Mouse (Mus musculus) right cerebral cortex, postnatal 4 days (tissue): ENCODE measurements around the gene Pqlc3.

Experiments used
- DNase-seq: peaks from one replicate; pipeline ENCODE4 v3.0.0-alpha.2; 2022

The Pqlc3 gene

DNA sequence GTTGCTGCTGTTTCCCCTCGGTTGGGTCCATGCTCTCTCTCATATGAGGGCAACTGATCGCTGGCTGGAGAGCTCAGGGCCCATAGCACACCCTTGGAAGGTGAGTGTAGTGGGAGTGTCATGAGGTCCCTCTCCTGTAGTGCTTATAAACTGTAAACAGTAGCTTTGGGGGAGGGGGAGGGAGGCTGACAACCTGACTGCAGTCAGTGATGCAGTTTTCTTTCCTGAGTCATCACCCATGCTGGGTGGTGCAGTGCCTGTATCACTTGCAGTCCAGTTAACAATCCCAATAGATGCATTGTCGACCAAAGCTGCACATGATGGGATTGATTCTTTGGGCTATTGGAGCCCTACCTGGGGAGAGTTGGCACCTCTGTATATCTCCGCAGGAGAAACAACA is 1.0 kb upstream of the Pqlc3 start:
- no peak for DNase-seq

DNA sequence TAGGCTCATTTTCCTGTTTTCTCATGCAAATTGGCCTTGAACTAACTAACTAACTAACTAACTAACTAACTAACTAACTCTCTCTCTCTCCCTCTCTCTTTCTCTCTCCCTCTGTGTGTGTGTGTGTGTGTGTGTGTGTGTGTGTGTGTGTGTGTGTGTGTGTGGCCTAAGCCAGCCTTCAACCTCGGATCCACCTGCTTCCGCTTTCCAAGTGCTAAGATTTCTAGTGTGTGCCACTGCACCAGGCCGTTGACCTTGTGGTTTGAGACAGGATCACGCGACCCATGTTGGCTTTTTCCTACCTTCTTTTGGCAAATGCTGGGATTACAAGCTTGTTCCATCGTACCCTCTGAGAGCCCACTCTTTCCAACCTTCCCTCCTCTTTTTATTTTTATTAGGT is 420 bp upstream of the Pqlc3 start:
- no peak for DNase-seq

DNA sequence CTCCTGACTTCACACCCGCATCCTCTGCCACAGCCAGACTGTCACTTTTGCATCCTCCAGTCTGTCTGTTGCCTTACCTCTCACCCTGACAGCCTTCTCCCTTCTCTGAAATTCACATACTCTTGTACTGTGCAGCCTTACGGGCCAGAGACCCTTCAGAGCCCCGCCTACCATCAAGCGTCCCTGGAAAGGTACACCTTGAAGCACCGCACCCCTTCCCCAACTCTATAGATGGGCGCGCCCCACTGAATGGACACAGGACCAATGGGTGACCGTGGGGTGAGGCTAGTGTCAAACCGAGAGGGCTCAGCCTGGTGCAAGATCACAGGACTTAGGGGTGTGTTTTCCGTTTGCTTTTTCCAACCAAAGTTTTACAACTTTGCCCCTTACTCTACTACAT is 1.1 kb downstream of the Pqlc3 start:
- DNase-seq: no peak

GRCm38 (mm10) chr12:16996886-16997462 is 3.2 kb downstream of the Pqlc3 start:
- DNase-seq: no peak

DNA sequence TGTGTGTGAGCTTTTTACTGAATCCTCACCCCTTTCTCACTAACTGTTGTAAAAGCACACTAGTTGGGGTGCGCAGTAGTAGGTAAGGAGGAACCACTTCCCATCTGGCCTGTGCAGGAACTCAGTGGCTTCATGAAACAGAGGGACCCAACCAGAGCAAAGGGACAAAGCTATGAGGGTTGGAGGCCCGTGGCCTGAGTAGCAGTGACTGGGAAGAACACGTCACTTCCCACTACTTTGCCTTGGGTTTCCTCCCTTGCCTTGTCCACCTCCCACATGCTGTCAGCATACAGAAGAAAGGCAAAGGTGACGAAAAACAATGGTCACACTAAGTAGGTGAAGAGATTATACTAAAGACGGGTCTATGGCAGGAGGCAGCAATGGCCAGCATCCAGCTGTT is 3.9 kb downstream of the Pqlc3 start:
- DNase-seq: no peak

DNA sequence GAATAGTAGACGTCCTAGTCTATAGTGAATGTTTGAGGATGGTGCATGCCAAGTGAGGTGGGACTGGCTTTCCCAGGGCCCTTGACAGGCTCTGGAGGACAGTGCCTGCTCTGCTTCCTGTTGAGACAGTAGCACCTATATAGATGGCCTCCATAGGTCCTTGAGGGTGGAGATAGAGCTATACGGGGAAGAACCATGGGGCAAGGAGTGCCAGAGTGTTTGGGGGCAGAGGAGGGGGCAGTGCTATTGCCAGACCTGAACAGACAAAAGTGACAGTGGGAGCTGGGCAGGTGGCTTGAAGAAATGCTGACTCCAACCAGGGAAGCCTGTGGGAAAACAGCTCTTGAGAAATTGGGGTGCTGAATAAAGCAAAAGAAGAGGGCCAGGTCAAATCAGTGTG is 5.9 kb downstream of the Pqlc3 start:
- DNase-seq: no peak

DNA sequence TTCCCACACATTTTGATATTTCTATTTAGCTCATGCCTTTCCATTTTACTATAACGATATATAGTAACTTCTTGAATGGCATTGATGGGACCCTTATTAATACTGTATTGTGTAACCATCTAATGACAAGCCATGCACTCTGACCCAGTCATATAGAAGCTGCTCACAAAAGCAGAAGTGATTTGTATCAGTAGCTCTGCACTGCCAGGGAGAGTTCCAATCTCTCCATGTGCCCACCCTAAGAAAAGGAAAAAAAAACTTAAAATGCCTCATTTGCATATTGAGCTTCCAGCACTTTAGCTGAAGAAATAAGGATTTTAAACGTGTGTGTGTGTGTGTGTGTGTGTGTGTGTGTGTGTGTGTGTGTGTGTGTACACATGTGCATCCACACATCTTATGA is 7.9 kb downstream of the Pqlc3 start:
- no peak for DNase-seq

DNA sequence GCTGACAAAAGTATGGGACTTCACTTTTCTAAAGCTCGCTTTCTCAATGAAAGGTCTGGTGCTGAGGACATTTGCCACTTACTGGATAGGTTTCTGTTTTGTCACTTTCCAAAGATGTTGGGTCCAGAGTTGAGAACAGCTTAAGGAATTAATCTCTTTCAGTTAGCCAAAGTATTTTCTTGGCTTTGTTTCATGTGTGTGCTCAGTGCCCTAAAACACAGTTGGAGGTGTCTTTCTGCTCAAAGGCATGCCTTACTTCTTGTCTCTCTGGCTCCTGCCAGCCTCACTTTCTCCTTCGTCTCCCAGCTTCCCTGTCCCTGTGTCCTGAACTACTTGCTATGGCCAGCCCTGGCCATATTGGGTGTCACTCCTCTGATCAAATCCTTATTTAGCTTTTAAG is 8.8 kb downstream of the Pqlc3 start:
- no peak for DNase-seq

- DNase-seq: no peak
Measured at GRCm38 (mm10) chr12:16985778-16986177, 14.4 kb downstream of the Pqlc3 start.

GRCm38 (mm10) chr12:16977120-16977519 is 23.1 kb downstream of the Pqlc3 start:
- no peak for DNase-seq

DNA sequence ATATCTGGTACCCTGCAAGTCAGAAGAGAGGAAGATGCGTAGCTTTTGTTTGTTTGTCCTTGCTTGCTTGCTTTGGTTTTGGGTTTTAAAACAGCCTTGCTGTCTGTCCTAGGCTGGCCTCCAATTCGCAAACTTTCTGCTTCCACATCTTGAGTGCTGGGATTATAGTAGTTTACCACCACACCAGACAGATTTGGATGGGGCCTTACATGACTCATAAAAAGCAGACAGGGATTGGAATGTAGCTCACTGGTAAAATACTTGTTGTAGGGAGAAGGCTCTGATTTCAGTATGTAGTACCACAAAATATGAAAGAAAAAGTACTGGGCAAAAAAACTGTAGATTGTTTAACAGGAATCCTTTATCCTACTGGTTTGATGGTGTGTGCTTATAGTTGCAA is 33.4 kb downstream of the Pqlc3 start:
- no peak for DNase-seq

DNA sequence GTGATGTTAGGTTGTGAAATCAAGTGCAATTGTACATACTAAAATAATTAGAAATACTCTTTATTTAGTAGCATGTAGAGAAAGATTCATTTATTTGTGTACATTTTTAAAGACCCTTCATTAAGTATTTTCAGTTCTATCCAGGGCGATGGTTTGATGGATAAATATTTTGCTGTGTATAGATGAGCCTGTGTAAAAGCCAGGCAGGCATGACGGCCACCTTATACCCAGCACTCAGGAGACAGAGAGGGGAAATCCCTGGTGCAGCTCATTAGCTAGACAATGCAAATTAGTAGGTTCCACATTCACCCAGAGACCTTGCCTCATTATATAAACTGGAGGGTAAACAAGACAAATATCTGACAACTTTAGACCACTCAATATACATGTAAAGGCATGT is 36.9 kb downstream of the Pqlc3 start:
- no peak for DNase-seq

DNA sequence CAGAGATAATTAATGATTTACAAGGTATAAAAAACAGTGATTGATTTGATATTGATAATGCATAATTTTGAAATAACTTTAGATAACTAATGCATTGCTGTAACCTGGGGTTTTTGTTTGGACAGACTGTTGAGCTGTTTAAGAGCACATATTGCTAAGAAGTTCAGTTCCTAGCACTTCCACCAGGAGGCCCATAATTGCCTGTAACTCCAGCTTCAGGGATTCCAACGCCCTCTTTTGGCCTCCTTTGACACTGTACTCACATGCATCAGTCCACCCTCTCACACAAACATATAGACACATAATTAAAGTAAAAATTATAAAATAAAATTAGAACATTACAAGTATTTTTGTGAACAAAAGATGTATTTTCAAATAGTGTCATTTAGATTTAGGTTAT is 41.4 kb downstream of the Pqlc3 start:
- no peak for DNase-seq

DNA sequence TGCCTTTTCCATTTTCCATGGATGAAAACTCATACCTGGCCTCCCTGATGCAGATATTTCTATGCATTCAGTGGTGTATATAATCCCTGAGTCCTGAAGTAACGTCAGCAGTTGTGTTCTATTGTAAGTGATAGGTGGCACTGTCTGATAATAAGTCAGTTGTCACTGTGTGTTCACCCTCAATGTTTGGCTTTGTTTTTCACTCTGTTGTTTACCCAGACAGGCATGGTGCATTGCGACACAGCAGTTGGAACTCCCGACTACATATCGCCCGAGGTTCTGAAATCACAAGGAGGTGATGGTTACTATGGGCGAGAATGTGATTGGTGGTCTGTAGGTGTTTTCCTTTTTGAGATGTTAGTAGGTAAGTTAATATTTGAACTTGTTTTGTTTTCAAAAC is 52.0 kb downstream of the Pqlc3 start:
- DNase-seq: no peak

- DNase-seq: no peak
Measured at GRCm38 (mm10) chr12:16941976-16942375, 58.2 kb downstream of the Pqlc3 start.
